Mouse (Mus musculus): ENCODE results near the gene Sema3e.

The Sema3e gene

DNA sequence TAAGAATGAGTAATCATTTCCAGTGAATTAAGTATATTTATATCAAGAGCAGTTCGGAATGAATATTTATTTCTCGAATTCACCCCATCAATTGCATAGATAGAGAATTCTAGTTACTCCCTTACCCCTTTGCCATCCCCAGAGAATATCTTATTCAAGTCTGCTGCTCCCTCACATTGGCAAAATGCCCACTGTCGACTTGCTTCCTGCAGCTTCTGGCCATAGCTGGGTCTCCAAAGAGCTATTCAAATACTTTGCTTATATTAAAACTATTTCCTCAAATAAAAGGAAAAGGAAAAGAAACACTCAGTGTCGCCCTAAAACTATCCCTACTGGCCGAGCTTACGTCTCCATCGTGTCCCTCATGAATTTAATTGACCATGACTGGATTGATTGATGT, 191.1 kb downstream of the Sema3e start:
- DNase-seq: peak; percentile 3

DNA sequence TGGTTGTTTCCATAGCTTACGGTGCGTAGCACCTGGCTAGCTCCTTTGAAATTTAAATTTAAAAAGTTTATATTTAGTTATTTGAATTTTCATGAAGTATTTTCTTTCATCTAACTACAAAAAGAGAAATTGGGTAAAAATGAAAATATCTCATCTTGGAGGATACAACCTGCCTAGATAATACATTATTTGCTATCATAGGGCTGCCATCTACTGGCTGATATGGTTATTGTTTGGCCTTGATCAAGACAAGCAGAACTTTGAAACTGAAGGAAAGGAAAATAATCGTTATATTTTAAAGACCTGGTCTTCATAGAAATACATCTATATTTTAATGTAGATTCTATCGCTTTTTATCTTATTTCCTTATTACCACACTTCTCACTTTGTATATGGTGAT, 193.6 kb downstream of the Sema3e start:
- DNase-seq: peak; percentile 9

DNA sequence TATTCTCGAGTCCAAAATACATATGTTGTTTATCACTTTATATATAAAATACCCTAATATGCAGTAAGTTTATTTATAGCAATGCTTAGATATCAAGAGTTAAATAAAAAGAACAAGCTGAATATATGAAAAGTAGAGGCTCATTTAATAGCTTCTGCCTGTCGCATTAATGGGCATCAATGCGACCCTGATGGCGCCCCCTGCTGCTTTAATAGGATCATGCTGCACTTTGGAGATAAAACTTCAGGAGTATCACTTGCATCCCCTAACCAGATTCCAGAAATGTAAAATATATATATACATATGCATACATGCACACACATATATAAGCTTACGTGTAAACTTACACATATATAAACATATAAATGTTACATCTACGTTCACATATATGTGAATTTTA, 199.4 kb downstream of the Sema3e start:
- DNase-seq: no peak

DNA sequence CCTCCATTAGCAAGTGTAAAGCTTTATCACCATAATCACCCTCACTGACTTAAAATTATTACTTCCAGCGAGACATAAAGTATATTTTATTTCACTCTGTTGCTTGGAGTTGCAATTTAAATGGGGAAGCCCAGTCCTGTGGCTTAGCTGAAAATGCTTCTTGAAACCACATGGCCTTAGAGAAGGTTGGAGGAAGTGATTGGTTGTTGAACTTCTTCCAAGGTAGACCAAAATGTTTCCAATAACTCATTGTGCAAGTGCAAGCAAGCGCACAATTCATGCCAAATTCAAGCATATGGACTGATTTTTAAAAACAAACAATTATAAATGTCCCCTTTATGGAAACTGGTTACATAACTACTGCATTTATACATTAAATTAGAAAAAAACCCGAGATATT, 206.0 kb downstream of the Sema3e start:
- DNase-seq: no peak

DNA sequence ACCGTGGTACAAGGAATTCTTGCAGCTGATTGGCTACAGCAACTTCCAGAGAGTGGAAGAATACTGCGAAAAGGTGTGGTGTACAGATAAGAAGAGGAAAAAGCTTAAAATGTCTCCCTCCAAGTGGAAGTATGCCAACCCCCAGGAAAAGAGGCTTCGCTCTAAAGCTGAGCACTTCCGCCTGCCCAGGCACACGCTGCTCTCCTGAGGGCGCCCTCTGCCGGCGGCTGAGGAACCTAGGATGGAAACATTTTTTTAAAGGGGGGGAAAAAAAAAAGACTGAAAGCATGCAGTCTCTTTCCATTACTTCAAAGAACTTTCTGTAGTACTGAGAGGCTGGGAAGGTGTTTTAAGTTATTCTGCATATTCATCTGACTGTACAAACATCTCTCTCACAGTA, 227.5 kb downstream of the Sema3e start:
- DNase-seq: peak; percentile 20

DNA sequence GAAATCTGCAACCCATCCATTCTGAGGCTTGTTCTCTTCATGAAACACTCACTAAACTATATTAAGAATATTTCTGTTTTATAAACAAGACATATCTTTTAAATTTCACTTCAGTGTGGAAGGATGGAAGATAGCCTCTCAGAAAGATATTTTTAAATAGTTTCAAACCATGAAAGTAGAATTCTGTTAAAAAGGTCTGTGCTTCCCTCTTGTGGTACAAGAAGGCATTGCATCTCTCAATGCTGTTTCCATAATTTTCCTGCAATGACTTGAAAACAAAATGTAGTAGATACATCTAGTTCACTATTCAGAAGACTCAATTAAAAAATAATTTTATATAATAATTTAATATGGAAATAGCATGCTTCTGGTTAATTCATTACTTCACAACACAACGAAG, 228.3 kb downstream of the Sema3e start:
- DNase-seq: peak; percentile 7

DNA sequence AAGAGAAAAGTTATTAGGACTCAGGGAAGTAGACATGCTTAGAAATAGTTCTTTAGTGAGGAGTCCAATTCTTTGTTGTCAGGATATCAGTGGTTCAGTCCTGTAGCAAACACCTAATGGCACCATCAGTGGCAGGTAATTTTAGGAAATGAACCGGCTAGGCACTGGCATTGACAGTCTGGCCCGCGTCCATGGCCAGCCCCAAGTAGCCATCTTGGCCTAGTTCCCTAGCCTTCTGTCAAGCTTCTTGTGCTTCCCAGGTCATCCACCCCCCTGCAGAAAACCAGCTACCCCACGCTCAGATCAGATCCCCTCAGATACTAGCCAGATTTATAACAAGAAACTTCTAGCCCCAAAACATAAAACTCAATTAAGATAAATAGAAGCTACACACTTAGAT, 235.1 kb downstream of the Sema3e start:
- no peak for DNase-seq

DNA sequence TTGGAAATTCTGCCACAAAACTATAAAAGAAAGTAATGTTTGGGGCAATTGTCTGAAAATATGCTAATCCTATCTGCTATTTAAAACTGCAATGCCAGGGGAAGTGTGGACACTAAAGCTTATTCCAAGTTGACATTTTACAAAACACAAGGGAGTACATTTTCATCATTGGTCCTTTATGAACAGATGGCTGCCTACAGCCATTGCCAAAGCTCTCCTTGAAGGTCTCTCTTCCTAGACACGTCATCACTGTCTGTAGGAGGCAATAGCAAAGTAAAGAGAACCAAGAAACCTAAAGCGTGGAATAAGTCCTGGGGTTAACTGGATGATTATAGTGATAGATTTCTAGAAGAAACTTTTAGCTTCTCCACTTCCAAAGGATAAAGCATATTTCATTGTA, 242.3 kb downstream of the Sema3e start:
- no peak for DNase-seq
